Mouse (Mus musculus): ENCODE measurements around the gene Hoxa11. TPM values are rescaled to one million over a fixed set of nuclear protein-coding genes. Genes with fewer than 3 reads are reported as not detected.

The Hoxa11 gene
- total RNA-seq, 2 experiments from 2014 or later = not detected

DNA sequence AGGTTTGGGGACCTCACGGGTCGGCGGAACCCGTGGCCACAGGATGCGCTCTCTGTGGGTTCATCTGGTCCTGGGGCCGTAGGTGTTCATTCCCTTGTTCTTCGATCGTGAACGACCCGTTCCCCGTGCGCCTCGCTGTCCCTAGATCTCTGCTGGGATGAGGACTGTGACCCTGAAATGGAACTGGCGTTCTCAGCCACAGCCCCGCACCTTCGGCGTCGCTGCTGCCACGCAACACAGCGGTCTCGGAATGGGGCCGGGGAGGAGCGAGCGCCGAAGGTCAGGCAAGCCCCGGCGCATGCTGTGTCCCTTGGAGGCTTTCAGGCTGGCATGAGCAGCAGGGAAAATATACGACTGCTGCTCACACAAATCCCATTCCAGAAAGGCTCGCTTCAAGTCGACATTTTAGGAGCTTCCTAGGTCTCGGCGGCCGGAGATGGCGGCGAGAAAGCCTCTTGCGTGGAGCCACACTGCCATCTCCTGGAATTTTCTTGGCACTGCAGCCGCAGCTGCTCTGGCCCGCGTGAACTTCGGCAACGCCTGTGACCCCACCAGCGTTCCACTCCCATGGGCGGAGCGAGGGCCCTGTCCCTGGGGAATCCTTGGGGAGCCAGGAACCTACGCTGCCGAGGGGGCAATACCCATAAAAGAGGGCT, 24.1 kb downstream of the Hoxa11 start, which contains the start of gene Hoxa7:
Hoxa7 (minus strand) TSS at position 518 of the 656 bp plus-strand sequence.
- peak; percentile 82 for ATAC-seq (ENCODE audit: poor library complexity, severe bottlenecking)

- ATAC-seq (ENCODE audit: poor library complexity, severe bottlenecking) = no peak
Measured at GRCm38 (mm10) chr6:52220865-52221310, 24.7 kb downstream of the Hoxa11 start.

DNA sequence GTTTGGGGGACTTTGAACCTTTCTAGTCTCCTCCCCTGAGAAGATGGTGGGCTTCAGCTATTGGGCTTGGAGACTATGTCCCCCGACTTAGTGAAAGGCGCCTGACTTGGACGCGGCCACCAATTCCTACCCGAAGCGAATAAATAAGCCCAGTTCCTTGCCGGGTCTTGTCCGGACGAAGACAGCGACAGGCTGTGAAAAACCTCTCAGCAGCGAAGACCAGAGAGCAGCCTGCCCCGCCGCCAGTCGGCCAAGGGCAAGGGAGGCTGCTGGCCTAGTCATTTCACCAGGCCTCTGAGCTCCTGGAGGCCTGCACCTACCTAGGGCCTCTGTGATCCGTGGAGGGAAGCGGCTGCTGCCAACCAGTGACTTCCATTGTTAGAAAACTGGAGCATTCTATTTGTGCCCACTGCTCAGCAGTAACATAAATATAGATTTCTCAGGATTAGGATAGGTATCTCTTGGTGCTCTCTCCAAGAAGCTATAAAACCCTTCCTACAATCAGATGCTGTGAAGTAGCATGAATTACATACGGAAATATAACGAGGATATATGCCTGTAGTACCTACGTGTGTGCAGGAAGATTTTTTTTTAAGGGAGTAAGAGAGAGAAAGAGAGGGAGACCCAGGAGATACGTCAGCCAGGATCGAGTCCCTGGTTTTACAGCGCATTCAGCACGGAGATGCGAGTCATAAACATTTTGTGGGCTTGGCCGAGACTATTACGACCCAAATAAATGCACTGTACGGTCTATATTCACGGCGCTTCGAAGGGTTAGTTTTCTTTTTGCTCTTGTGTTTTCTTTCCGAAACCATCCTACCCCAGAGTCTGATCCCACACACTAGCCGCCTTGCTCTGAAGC, 25.4 kb downstream of the Hoxa11 start:
- ATAC-seq (ENCODE audit: poor library complexity, severe bottlenecking) = no peak

- ATAC-seq (ENCODE audit: poor library complexity, severe bottlenecking) = no peak
Measured at GRCm38 (mm10) chr6:52219234-52219942, 26.2 kb downstream of the Hoxa11 start.

GRCm38 (mm10) chr6:52218643-52219215, 26.9 kb downstream of the Hoxa11 start:
- no peak for ATAC-seq (ENCODE audit: poor library complexity, severe bottlenecking)

GRCm38 (mm10) chr6:52217895-52218642, 27.5 kb downstream of the Hoxa11 start:
- ATAC-seq (ENCODE audit: poor library complexity, severe bottlenecking) = no peak

DNA sequence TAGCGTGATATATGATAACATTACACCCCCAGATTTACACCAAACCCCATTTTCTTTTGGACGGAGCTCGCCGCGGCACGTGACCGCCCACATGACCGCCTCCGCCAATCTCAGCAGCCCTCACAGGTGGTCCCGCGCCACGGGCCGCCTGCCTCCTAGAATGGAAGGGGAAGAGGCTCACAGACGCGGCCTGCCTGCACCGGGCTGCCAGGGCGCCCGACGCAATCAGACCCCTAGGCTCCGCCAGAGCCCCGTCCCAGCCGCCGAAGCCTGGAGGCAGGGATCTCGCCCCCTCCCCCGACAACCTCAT, 28.2 kb downstream of the Hoxa11 start:
- ATAC-seq (ENCODE audit: poor library complexity, severe bottlenecking) = peak; percentile 35

GRCm38 (mm10) chr6:52216691-52217458, 28.7 kb downstream of the Hoxa11 start:
- 0 out of 2 replicates have a peak, but pooled peaks have one; percentile 2 for ATAC-seq (ENCODE audit: poor library complexity, severe bottlenecking)

- ATAC-seq (ENCODE audit: poor library complexity, severe bottlenecking) = no peak
Measured at GRCm38 (mm10) chr6:52215771-52216535, 29.7 kb downstream of the Hoxa11 start.

DNA sequence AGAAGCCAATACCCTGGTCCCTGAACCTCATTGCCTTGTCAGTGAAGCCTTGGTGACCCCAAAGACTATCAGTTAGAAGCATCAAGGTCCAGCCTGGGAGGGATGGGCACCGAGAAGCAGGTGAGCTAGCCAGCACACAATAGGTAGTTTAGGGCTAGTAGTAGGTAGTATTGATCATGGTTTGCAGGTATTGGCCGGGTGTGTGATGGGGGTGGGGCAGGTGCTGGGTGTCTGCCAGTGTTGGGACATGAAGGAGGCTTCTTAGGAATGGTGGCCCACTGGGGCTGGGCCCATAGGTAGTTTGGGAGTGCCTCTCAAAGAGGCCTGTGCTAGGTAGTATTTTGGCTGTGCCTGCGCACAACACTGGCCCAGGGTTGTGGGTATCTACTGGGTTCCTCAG, 30.5 kb downstream of the Hoxa11 start:
- ATAC-seq (ENCODE audit: poor library complexity, severe bottlenecking) = no peak

GRCm38 (mm10) chr6:52214271-52214670, 31.3 kb downstream of the Hoxa11 start:
- no peak for ATAC-seq (ENCODE audit: poor library complexity, severe bottlenecking)

GRCm38 (mm10) chr6:52213119-52213986, 32.3 kb downstream of the Hoxa11 start, which contains the start of the genes Hoxa3 and Gm28308:
Gene Hoxa3 (minus strand): TSS chr6:52213336.
Gene Gm28308 (minus strand): TSS chr6:52213339.
- ATAC-seq (ENCODE audit: poor library complexity, severe bottlenecking) = 0 out of 2 replicates have a peak, but pooled peaks have one; percentile 15

DNA sequence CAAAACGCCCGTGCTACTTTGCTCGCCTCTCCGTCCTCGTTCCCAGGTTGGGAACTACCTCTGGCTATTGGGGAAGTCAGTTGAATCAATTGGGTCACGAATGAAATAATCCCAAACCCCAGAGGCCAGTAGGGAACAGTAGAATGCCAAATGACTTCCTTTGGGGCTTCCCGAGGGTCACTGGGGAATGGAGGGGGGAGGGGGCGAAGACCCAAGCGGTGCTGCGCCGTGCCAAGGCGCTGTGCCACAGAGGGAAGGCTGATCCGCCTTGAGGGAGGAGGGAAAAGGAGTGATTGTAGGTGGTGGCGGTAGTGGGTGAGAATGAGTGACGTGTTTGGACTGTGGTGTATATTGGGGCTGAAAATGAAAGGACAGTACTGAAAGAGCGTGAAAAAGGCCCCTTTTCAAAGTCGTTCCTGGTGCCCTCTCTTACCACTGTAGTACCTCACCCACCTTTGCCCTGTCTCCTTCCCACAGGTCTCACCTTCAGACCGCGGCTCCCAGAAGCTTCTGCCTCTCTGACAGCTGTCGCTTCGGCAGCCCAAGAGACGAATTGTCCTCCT, 33.0 kb downstream of the Hoxa11 start:
- ATAC-seq (ENCODE audit: poor library complexity, severe bottlenecking) = peak; percentile 27; the same call in 1 of the 2 replicates

DNA sequence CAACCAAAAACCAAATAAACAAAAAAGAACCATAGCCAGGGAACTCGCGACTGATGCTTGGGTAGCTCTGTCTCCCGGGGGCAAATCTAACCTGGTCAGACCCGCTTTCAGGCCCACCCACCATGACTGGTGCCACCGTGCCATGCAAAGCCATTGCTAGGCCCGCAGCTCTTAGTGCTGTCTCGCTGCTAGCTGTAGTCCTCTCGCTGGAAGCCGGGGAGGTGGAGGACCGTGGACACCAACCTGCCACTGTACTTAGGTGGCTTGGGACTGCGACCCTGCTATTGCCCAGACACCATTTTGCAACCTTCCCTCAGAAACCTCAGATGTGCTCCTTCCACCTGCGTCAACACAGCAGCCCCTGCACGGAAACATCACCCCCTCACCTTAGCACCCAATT, 33.6 kb downstream of the Hoxa11 start:
- ATAC-seq (ENCODE audit: poor library complexity, severe bottlenecking) = no peak

- peak; percentile 90 for ATAC-seq (ENCODE audit: poor library complexity, severe bottlenecking)
Measured at GRCm38 (mm10) chr6:52211170-52211935, 34.3 kb downstream of the Hoxa11 start.

DNA sequence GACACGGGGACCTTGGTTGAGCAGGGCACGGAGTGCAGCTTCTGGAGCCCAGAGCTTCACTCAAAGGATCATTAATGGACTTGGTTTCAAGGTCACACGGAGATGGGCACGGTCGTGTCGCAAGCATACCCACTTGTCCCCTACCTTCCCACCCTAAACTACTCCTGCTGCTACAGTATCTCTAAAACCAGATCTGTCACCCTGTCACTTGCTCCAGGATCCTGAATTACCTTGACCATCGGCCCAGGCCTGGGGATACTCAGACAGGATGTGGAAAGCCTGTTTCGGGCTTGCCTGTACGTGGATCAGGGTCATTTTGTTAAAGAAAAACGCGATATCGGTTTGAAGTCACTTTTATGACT, 35.9 kb downstream of the Hoxa11 start:
- no peak for ATAC-seq (ENCODE audit: poor library complexity, severe bottlenecking)
